Comparison of ENCODE assay signal across 8 mouse cellular contexts in the genomic region with DNA sequence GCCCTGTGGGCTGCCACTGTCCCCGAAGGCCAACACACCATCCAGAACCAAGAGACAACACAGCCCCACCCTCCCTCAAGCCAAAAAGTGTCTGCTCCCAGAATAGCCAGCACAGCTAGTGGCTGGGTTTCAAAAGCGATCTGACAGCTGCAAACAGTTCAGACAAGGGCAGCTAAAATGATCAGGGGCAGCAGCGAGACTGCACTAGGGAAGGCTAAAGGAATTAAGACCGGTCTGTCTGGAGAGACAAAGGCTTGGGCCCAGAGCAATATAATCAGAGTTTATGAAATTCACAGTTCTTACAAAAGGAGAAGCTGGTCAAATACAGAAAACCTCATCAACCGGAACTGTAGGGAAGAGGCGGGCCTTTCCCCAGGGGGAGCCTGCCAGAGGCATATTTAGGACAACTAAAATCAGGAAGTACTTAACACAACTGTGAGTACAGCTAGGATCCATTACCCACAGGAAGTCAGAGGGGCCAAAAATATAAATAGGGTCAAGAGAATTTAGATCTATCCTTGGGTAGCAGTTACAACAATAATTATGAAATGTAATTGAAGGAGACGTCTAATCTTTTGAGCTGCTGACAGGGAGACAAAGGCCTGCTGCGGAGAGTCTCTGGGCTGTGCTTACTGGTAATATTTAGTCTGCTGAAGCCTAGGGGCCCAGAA. TPM values are rescaled to one million over a fixed set of nuclear protein-coding genes. Genes with fewer than 3 reads are reported as not detected.
DNase-seq lines count a peak whose midpoint lies in the region; ATAC-seq and TF ChIP-seq lines count a peak whose summit lies in the region.

No protein-coding gene starts in this region.

- TF ChIP-seq CTCF in cortical plate, adult 2 months (IDR thresholded peaks at IDR 0.05; ENCODE audit: extremely low read depth, insufficient read depth, low read length), result no peak
- TF ChIP-seq CTCF in lung, postnatal 0 days (IDR thresholded peaks at IDR 0.05), result no peak
- TF ChIP-seq CTCF in small intestine, adult 2 months (IDR thresholded peaks at IDR 0.05; ENCODE audit: extremely low read depth, insufficient read length, insufficient replicate concordance, low read depth, low read length), result no peak

- no peaks in the 10 kb centered on the region for H3K4me1 ChIP-seq in cortical plate, adult 2 months (ENCODE audit: control insufficient read depth, insufficient read depth, low read length)
- peaks cover 32% of the 10 kb centered on the region for H3K4me1 ChIP-seq in heart, embryonic 11.5 days (ENCODE audit: control insufficient read depth, insufficient read depth, low read length)
- H3K4me1 ChIP-seq in lung, postnatal 0 days (ENCODE audit: insufficient read depth, low read depth, low read length), result peaks cover 5% of the 10 kb centered on the region; the same call in 1 of the 2 replicates
- H3K4me1 ChIP-seq in small intestine, adult 2 months (ENCODE audit: control insufficient read depth, insufficient read depth, insufficient read length, low read length), result peaks cover 10% of the 10 kb centered on the region

- no peaks in the 10 kb centered on the region for H3K9me3 ChIP-seq in heart, embryonic 11.5 days (replicated peaks; ENCODE audit: control insufficient read depth, low read length)
- H3K9me3 ChIP-seq in lung, postnatal 0 days (ENCODE audit: low read length), result no peaks in the 10 kb centered on the region

- H3K4me2 ChIP-seq in heart, embryonic 11.5 days, result no peak overlapping the region
- no peak overlapping the region for H3K4me2 ChIP-seq in lung, postnatal 0 days (replicated peaks; ENCODE audit: low read depth, low read length)

- TF ChIP-seq EP300 in lung, postnatal 0 days (IDR thresholded peaks at IDR 0.05), result no peak; the same call in 1 of the 2 replicates

- 0 out of 2 replicates have a peak, but pooled peaks have one; percentile 11 for ATAC-seq in heart, embryonic 11.5 days (replicated peaks; ENCODE audit: insufficient number of reproducible peaks, low FRiP score, low TSS enrichment)
- peak; percentile 79 for ATAC-seq in lung, postnatal 0 days

- peak; percentile 30 to 42 for DNase-seq in adrenal gland, postnatal 36 days
- no peak for DNase-seq in adrenal gland, postnatal 25 days
- DNase-seq in kidney, adult 9 months, result peak; percentile 60
- peak; percentile 89 for DNase-seq in lung, postnatal 0 days (ENCODE audit: low spot score)
- no peak for DNase-seq in urinary bladder, postnatal 4 days (ENCODE audit: low spot score in 2 of 2)

- peaks cover 3% of the 10 kb centered on the region for H3K36me3 ChIP-seq in heart, embryonic 11.5 days (ENCODE audit: control insufficient read depth, insufficient read depth, low read length)
- no peaks in the 10 kb centered on the region for H3K36me3 ChIP-seq in lung, postnatal 0 days (ENCODE audit: insufficient read depth, low read length)
- H3K36me3 ChIP-seq in small intestine, adult 2 months (ENCODE audit: control insufficient read depth, insufficient read depth, low read length), result no peaks in the 10 kb centered on the region

- peak overlapping the region; percentile 52; the same call in 1 of the 2 replicates for H3K9ac ChIP-seq in heart, embryonic 11.5 days (ENCODE audit: low read depth, low read length)
- H3K9ac ChIP-seq in lung, postnatal 0 days (replicated peaks; ENCODE audit: low read depth), result no peak overlapping the region

- no peak overlapping the region for H3K4me3 ChIP-seq in cortical plate, adult 2 months (ENCODE audit: insufficient read depth, low read length)
- no peak overlapping the region for H3K4me3 ChIP-seq in heart, embryonic 11.5 days (ENCODE audit: low read depth, low read length)
- no peak overlapping the region for H3K4me3 ChIP-seq in lung, postnatal 0 days (ENCODE audit: low read depth, low read length)
- peak overlapping the region; percentile 10; the same call in 1 of the 2 replicates for H3K4me3 ChIP-seq in small intestine, adult 2 months (ENCODE audit: low read depth, low read length)

- no peak for TF ChIP-seq POLR2A in cortical plate, adult 2 months (IDR thresholded peaks at IDR 0.05; ENCODE audit: extremely low read depth, insufficient read depth, low read length)
- TF ChIP-seq POLR2A in small intestine, adult 2 months (IDR thresholded peaks at IDR 0.05; ENCODE audit: low read depth, low read length), result no peak

- H3K27ac ChIP-seq in cortical plate, adult 2 months (ENCODE audit: insufficient read depth, low read length), result peak overlapping the region; percentile 60; the same call in 1 of the 2 replicates
- peak overlapping the region; percentile 91 for H3K27ac ChIP-seq in heart, embryonic 11.5 days (ENCODE audit: low read depth, low read length)
- H3K27ac ChIP-seq in lung, postnatal 0 days (ENCODE audit: low read length), result peak overlapping the region; percentile 85
- peak overlapping the region; percentile 64 for H3K27ac ChIP-seq in small intestine, adult 2 months (ENCODE audit: insufficient read depth, low read depth, low read length)

- 32% methylated on average over 8 of the region's 8 CpGs for WGBS in heart, embryonic 11.5 days (ENCODE audit: insufficient replicate concordance)
- 24% methylated on average over 8 of the region's 8 CpGs for WGBS in lung, postnatal 0 days
- WGBS in small intestine, adult 2 months, result 47% methylated on average over 8 of the region's 8 CpGs

- peaks cover 13% of the 10 kb centered on the region for H3K27me3 ChIP-seq in heart, embryonic 11.5 days (ENCODE audit: control insufficient read depth, insufficient read depth, low read length)
- peaks cover 9% of the 10 kb centered on the region; the same call in 1 of the 2 replicates for H3K27me3 ChIP-seq in lung, postnatal 0 days (replicated peaks; ENCODE audit: insufficient read depth, low read length)
- 0 out of 2 replicates have a peak, but pooled peaks cover 4% of the 10 kb centered on the region for H3K27me3 ChIP-seq in small intestine, adult 2 months (ENCODE audit: control insufficient read depth, insufficient read depth, low read length)

RNA-seq across cellular contexts. Expression of a gene that starts 12.9 kb away (rescaled TPM):
- not detected for total RNA-seq in adrenal gland, postnatal 36 days (2021)
- not detected in 2 replicates for total RNA-seq in adrenal gland, postnatal 25 days (2021)
- polyA plus RNA-seq in cortical plate, adult 2 months (2012; rRNA removed), result 0.08 and 0.13 TPM in 2 replicates
- 3.7 and 4.2 TPM in 2 replicates for polyA plus RNA-seq in heart, embryonic 11.5 days (2014; fragmentation: Nextera tagmentation; extraction: Ambion mirVana)
- not detected in 2 replicates for polyA plus RNA-seq in lung, postnatal 0 days (2015; fragmentation: Nextera tagmentation; extraction: Ambion mirVana)
- not detected in 2 replicates for polyA plus RNA-seq in small intestine, adult 2 months (2012; rRNA removed)

RNA-seq across cellular contexts. Expression of a gene that starts 30.0 kb away (rescaled TPM):
- 1 to 10 TPM in 1 of 2 experiments, under 1 TPM in 1; 0.60 to 1.1 TPM for total RNA-seq in adrenal gland, postnatal 36 days (2021)
- total RNA-seq in adrenal gland, postnatal 25 days (2021), result 0.67 and 2.0 TPM in 2 replicates
- 52.6 and 59.5 TPM in 2 replicates for polyA plus RNA-seq in cortical plate, adult 2 months (2012; rRNA removed)
- polyA plus RNA-seq in heart, embryonic 11.5 days (2014; fragmentation: Nextera tagmentation; extraction: Ambion mirVana), result 9.4 and 9.7 TPM in 2 replicates
- polyA plus RNA-seq in lung, postnatal 0 days (2015; fragmentation: Nextera tagmentation; extraction: Ambion mirVana), result 4.5 TPM in 2 replicates
- 5.9 and 8.9 TPM in 2 replicates for polyA plus RNA-seq in small intestine, adult 2 months (2012; rRNA removed)

RNA-seq across cellular contexts. Expression of a gene that starts 59.1 kb away (rescaled TPM):
- 10 to 100 TPM; 49.2 to 52.6 TPM for total RNA-seq in adrenal gland, postnatal 36 days (2021)
- 47.2 and 56.3 TPM in 2 replicates for total RNA-seq in adrenal gland, postnatal 25 days (2021)
- polyA plus RNA-seq in cortical plate, adult 2 months (2012; rRNA removed), result 56.2 and 62.5 TPM in 2 replicates
- 75.1 and 78.8 TPM in 2 replicates for polyA plus RNA-seq in heart, embryonic 11.5 days (2014; fragmentation: Nextera tagmentation; extraction: Ambion mirVana)
- polyA plus RNA-seq in lung, postnatal 0 days (2015; fragmentation: Nextera tagmentation; extraction: Ambion mirVana), result 42.9 and 44.8 TPM in 2 replicates
- 82.6 and 133 TPM in 2 replicates for polyA plus RNA-seq in small intestine, adult 2 months (2012; rRNA removed)

Comparison
In these comparisons a context has a peak if more than half of its experiments do, and no peak if none do; other contexts are left out.
1. DNase-seq: peak in adrenal gland, postnatal 36 days (2 of 2), kidney, adult 9 months (single experiment) and lung, postnatal 0 days (single experiment); none in adrenal gland, postnatal 25 days (single experiment) and urinary bladder, postnatal 4 days (0 of 2).
2. Peak in every context shown above with its lines, with median percentiles within 50 percentile points of each other: H3K27ac ChIP-seq.